Mouse (Mus musculus) adrenal gland, adult 18-20 months (tissue): ENCODE measurements around the gene Zfp771. TPM values are rescaled to one million over a fixed set of nuclear protein-coding genes. Genes with fewer than 3 reads are reported as not detected.

Source experiments
- DNase-seq, 2 experiments: peaks; one replicate each; pipeline ENCODE4 v3.0.0; 2021 to 2022; ENCODE audit warnings: low spot score in 2 of 2
- total RNA-seq, 2 experiments: library from RNA; stranded (reverse); gene quantifications; 1 replicate in 1 of 2; 2 replicates in 1 of 2; pipeline ENCODE4 v1.2.3; 2021

Zfp771 gene
- total RNA-seq, 2 experiments from 2014 or later = 23.6 to 29.6 TPM

DNA sequence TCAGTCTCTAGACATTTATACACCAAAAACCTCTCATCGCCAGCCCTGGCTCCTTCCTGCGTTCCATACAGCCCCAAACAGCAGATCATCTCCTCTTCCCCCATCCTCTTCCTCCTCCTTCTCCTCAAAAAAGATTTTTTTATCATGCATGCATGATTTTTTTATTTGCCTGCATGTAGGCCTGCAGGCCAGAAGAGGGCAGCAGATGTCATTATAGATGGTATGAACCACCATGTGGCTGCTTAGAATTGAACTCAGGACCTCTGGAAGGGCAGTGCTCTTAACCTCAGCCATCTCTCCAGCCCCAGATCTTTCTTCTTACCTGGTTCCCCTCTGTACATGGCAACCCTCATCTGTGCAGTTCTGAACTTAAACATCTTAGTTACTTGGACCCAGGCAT lies 8.3 kb downstream of the Zfp771 start:
- no peak for DNase-seq

- no peak for DNase-seq
Measured at GRCm38 (mm10) chr7:127253341-127253740, 9.3 kb downstream of the Zfp771 start.

DNA sequence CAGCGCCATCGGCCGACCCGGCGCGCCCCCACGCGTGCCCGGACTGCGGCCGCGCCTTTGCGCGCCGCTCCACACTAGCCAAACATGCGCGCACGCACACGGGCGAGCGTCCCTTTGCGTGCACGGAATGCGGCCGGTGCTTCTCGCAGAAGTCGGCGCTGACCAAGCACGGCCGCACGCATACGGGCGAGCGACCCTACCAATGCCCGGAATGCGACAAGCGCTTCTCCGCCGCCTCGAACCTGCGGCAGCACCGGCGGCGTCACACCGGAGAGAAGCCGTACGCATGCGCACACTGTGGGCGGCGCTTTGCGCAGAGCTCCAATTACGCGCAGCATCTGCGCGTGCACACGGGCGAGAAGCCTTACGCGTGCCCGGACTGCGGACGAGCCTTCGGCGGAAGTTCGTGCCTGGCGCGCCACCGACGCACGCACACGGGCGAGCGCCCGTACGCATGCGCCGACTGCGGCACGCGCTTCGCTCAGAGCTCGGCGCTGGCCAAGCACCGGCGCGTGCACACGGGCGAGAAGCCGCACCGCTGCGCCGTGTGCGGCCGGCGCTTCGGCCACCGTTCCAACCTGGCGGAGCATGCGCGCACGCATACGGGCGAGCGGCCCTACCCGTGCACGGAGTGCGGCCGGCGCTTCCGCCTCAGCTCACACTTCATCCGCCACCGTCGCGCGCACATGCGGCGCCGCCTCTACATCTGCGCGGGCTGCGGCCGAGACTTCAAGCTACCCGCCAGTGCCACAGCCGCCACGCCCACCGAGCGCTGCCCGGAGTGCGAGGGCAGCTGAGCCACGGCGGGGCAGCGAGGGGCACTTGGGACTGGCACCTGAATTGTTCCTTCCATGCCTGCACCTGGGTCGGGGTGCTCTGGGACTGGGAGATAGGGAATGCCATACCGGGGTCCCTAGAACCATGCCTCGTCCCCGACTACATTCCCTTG lies 10.0 kb downstream of the Zfp771 start:
- peak; percentile 93 for DNase-seq

GRCm38 (mm10) chr7:127255008-127255407 lies 10.9 kb downstream of the Zfp771 start:
- no peak for DNase-seq

DNA sequence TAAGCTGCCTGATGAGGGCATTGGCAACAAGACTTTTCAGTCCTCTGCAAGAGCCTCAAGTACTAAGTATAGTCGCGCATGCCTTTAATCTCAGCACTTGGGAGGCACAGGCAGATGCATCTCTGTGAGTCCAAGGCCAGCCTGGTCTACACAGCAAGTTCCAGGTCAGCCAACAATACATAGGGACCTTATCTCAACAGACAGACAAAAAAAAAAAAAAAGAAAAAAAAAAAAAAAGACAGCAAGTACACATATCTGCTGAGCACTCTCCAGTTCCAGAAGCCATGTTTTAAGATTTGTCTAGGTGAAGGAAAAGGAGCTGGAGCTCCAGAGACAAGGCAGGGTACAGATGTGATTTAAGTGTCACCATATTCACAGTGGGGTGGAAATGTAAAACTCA lies 11.9 kb downstream of the Zfp771 start:
- no peak for DNase-seq

- no peak for DNase-seq
Measured at GRCm38 (mm10) chr7:127256518-127256917, 12.4 kb downstream of the Zfp771 start.

DNA sequence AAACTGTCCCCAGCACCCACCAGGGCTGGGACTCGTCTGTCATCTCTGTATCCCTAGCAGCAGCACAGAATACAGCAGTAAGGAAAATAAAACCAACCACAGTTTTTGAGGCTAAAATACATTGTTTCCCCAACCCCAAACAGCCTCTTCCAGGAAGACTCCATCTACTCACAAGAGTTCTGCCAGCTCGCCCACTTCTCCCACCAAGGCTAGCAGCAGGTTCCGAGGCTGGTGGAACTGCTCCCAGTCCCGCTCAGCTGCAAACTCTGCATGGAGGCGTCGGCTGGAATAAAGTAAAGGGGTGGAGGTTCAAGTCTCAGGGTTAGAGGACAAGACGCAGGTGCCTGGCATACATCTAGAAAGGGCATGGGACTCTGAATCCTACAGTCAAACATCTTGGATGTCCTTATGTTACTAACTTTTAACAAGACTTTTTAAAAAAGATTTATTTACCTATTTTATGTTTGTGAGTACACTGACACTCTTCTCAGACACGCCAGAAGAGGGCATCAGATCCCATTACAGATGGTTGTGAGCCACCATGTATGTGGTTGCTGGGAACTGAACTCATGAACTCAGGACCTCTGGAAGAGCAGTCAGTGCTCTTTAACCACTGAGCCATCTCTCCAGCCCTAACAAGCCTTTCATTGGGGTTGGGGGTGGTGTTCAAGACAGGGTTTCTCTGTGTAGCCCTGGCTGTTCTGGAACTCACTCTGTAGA lies 15.3 kb downstream of the Zfp771 start:
- no peak for DNase-seq

- DNase-seq = peak; percentile 88 to 90
Measured at GRCm38 (mm10) chr7:127260309-127261111, 16.4 kb downstream of the Zfp771 start, which contains the start of gene Dctpp1. TSS of gene Dctpp1 (minus strand) at chr7:127260709.

GRCm38 (mm10) chr7:127262218-127262961 lies 18.3 kb downstream of the Zfp771 start:
- no peak for DNase-seq

GRCm38 (mm10) chr7:127263526-127263925 lies 19.5 kb downstream of the Zfp771 start:
- no peak for DNase-seq

- DNase-seq = no peak
Measured at GRCm38 (mm10) chr7:127270256-127270655, 26.2 kb downstream of the Zfp771 start.

GRCm38 (mm10) chr7:127270666-127271065 lies 26.6 kb downstream of the Zfp771 start:
- no peak for DNase-seq

DNA sequence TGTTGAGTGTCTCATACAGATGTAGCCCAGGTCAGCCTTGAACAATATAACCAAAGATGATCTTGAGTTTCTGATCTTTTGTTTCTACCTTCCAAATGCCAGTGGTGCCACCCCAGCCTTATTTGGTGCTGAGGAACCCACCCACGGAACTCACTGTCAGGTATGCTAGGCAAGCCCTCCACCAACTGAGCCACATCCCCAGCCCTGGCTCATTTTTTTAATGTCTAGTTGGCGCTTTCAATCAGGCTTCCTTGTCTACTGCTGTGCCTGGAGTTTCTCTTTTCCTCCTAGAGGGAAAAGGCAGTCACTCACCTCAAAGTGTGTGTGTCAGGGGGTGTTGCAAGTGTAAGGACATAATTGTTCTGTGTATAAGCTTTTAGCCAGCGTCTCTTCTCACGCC lies 27.0 kb downstream of the Zfp771 start:
- DNase-seq = no peak

- DNase-seq = no peak
Measured at GRCm38 (mm10) chr7:127272566-127272965, 28.5 kb downstream of the Zfp771 start.

DNA sequence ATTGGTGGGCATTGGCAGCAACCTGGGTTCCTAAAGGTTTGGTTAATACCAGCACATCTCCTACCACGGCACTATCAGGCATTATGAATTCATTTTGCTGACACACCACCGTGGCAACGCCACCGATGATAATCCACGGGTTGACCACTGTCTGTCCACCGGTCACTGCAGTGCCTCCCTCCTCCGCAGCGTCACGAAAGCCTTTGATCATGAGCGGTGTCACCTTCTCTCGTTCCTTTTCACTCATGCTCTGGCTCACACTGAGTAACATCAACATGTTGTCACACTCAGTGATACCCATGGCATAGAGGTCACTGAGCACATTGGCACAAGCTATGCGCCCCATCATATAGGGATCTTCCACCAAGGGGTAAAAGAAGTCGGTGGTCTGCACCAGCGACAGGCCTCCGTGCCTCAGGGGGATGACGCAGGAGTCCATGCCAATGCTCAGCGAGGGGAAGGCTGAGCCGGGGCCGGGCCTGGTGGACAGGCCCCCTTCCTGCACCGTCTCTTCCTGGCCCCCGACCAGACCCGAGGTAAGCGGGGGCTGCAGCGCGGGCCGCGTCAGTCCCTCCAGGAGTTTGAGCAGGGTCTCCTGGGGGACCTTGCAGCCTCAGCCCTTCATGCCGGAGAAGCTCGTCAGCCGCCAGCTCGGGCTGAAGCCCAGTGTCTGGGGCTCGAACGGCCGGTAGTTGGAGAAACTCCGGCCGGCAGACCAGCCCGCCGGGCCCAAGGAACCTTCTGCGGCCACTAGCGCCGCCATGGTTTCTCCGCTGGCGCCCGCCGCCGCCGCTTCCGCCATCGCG lies 29.2 kb downstream of the Zfp771 start:
- no peak for DNase-seq

DNA sequence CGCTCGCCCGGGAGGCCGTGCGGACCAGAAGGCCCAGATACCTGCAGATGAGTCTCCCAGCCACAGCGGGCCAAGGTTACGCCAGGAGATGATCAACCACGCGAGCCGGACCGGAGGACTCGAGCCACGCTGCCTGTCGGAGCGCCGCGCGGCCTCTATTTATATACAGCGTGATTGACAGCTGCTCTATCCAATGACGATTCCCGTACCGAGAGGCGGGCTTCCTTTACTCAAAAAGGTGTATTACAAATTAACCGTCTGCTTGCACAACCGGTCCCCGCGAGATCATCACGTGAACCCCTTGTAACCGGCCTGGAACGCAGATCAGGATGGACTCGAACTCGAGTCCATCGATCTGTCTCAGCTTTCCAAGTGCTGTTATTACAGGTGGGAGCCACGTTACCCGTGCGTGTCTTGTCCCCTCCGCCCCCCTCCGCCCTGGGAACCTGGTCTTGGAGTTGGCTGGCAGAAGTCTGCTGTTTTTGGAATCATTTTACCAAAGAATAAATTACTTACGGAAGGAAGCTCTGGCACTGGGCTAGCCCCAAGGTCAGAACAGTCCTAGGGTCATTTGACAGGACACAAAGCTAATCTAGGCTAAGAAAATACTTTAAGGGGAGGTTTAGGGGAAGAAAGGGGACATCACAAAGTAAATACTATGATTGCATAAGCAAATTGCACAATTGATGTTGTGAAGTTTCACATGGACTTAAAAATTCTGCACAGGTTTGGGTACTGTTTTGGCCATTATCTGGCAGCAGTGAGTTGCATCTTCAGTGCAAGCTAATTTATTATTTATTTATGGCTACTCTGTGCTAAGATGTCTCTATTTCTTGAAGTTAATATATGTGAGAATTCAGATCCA lies 30.1 kb downstream of the Zfp771 start, which contains the start of gene Sephs2:
Gene Sephs2, minus strand, starts transcription at position 131 of the 865 bp plus-strand sequence.
- peak; percentile 93 to 97 for DNase-seq

DNA sequence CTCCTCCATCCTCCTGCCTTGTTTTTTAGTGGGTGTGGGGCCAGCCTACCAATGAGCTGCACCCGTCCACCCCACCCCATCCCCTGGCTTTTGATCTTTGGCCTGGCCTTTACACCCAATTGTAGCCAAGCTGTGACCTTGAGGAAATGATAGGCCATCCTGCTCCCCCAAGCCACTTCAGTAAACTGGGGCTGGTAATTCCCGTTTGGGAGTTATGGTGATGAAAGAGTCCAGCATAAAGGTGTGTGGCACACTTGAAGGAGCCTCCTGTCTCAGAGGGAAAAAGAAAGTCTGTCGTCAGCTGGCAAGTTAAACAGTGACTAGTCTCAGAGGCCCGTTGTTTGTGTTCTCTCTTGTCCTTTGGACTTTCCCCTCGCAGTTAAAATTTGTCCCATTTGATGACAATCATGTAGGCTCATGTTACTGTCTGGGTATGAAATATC lies 32.5 kb downstream of the Zfp771 start:
- DNase-seq = no peak

DNA sequence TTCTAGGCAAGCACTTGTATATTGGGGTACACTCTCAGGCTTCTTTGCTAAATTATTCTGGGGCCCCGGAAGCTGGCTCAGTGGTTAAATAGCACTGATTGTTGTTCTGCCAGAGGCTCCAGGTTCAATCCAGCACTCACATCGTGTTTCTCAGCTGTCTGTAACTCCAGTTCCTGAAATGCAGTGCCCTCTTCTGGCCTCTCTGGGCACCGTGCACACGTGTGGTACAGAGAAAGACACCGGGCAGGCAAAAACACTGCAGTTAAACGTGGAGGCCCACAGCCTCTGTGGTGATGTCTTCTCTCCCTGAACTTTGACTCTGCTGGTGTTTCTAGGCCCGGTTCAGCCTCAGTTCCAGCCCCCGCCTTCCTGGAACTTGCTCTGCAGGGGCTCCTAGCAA lies 34.2 kb downstream of the Zfp771 start:
- peak in 1 of 2 experiments; percentile 35 for DNase-seq
